Mouse (Mus musculus) ovary, postnatal 36 days (tissue): Measurements from ENCODE around the gene Mast2.

Experiments used
- DNase-seq: peaks from one replicate; pipeline ENCODE4 v3.0.0; 2022; ENCODE audit warnings: low spot score, mixed read lengths

Mast2 gene

GRCm38 (mm10) chr4:116464126-116464981 lies at the start of gene Mast2:
Gene Mast2 (minus strand): TSS chr4:116464183.
- peak; percentile 85 for DNase-seq

DNA sequence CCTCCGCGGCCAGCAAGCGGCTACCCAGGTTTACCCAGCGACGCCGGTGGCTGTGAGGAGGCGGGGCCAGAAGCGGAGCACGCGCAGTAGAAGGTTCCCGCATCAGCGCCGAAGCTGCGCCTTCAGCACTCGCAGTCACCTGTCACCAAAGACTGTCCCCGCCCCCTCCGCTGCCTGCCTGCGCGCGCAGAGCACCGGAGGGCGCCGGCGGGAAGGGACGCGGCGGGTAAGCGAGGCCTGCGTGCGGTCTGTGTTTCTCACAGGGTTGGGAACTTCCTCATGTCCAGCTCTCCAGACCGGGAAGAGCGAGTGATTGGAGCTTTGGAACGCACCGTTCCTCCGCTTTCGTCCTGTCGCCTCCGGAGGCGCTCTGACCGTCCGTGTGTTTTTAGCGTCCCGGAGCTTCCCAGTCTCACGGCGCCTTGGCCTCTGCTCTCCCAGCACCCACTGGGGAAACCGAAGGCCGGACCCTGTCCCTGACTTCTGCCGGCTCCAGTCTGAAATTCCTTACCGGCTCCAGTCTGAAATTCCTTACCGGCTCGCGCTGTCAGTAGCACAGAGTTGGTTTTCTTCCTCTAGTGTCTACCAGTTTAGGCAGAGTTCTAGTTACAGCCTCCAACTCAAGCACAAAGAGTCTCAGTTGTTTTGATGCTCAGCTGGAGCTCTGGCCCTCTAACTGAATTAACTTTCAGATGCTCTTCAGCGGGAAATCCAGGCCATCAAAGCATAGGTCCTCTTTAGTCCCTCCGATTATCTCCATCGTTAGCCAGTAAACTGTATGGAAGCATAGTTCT lies 43.6 kb upstream of the Mast2 start, which contains the start of gene Ipp:
Ipp (plus strand) TSS at position 125 of the 794 bp plus-strand sequence.
- peak; percentile 95 for DNase-seq

DNA sequence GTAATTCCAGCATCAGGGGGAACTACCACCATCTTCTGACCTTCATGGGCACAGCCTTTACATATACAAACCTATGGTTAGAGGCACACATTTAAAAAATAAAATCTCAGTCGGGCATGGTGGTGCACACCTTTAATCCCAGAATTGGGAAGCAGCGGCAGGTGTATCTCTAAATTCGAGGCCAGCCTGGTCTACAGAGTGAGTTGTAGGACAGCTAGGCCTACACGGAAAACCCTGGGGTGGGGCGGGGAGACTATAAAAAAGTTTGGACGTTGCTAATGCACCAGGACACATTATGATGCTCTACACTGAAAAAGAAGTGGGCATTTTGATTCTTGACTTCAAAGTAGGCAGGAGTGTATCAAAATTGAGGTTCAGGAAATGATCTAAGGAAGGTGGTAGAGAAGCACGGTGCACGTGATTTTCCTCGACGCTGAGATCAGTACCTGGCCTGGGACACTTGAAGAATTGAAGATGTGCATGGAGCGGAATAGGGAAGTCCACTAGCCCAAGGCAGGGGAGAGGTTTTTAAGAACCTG lies 43.0 kb upstream of the Mast2 start:
- no peak for DNase-seq

DNA sequence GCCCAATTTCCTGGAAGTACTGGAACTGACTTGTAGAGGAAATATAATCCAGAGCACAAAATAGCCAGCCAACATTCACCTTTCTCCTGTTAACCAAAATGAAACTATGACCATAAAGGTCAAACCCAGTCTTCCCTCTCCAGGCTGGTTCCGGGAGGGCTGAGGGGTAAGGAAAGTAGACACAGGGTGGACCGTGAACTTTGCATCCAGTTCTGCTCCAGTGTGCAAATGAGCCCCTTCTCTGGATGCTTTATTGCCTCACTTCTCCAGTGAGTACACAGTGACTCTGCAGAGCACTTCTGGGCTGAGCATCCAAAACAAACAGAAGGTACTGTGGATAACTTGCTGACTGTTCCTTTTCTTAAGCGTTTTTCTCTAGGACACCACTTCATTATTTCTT lies 36.0 kb upstream of the Mast2 start:
- no peak for DNase-seq

DNA sequence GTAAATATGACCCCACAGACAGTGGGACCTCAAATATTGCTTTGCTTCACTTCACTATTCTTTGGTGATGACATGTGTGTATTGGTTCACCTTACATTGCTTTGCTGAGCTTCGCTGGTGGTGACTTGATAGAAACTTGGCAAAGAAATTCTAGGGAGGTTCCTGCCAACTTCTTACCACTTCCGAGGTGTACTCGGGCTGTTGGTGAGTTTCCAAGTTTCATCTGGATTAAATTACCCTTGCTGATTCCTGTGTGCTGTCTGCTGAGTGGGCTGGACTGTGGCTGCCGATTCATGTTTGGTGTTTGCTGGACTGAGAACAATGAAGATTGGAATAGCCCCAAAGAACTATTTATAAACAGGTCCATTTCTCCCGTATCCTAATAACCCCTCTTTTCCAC lies 29.7 kb upstream of the Mast2 start:
- DNase-seq, result no peak

GRCm38 (mm10) chr4:116492460-116492859 lies 28.5 kb upstream of the Mast2 start:
- DNase-seq, result no peak

GRCm38 (mm10) chr4:116491886-116492285 lies 27.9 kb upstream of the Mast2 start:
- no peak for DNase-seq

DNA sequence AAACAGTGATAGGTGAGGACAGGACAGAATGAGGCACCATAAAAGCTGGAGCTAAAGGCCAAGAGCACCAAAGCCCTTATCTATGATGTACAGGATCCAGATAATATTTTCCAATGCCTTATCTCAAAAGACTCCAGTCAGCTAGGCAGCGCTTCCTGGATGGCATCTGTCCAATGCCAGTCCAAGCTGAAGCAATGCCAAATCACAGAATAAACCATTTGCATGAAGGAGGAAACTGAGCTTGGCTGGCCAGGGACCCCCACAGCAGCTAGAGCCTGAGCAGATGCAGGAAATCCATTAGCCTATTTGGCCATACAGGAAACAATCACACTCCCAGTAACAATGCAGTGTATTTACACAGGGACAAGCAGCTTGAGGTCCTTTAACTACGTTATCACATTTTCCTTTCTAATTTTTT lies 27.1 kb upstream of the Mast2 start:
- DNase-seq, result peak; percentile 47

DNA sequence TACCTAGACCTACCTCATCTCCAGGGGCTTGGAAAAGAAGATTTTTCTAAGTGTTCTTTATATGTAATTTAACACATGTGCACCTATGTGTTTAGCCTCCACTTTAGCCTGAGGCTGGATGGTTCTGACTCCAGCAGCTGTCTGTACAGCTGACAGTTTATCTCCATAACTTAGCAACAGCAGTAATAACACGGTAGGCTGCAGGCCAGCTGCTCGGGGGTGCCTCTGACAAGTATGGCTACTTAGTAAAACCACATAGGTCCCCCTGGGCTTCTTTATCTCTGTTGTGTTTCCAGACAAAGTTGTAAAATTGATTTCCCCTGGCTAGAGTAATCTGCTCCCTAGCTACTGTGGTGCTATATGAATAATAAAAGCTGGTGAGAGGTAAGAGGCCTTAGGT lies 19.5 kb upstream of the Mast2 start:
- no peak for DNase-seq

- no peak for DNase-seq
These were observed 17.3 kb upstream of the Mast2 start for GRCm38 (mm10) chr4:116481322-116481721.

DNA sequence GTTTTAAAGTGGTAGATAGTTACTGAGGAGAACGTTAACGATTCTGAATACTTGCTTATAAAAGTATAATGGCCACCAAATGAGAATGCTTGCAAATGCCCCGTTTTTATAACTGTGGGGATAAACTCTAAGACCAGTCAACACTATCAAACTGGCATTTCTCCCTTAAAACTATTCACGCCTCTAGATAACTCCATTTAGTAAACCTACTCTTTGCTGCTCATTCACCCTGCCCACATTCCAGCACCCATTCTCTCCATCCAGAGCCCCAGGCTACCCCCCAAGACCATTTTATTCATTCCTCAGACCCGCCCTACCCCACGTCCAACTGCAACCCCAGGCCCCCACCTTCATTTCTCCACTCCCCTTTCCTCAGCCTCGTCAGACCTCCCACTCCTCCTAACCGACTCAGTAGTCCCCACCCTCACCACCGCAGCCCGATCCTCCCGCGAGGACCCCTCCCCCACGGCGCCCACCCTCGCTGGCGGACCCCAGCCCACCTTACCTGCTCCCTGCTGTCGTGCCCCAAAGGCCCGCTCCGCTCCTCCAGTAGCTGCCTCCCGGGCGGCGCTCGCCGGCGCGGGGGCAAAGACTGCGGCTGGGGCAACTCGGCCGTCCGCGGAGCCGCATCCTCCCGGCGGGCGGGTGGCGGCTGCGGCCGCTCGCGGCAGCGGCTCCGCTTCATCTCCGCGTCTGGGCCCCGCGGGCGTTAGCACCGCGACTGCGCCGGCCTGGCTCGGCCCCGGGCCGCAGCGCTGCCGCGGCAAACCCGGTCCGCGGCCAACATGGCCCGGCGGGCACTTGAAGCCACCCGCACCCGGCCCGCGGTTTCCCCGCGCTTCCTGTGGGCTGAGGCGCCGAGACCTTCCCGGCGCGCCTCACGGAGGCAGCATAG lies 505 bp downstream of the Mast2 start:
- no peak for DNase-seq

DNA sequence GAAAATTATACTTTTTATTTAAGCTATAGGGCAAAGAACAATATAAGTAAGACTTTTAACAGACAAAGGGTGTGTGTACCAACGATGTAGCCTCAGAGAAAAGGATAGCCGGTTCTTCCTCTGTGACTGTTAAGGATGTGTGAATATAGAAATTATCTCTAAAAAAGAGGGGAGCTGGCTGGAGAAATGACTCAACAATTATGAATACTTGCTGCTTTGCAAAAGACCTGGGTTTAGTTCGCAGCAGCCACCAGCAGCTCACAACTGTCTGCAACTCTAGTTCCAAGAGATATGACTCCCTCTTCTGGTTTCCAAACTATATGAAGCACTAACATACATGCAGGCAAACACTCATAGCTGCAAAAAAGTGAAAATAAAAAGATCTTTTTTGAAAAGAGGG lies 2.0 kb downstream of the Mast2 start:
- no peak for DNase-seq

GRCm38 (mm10) chr4:116451553-116451952 lies 12.4 kb downstream of the Mast2 start:
- no peak for DNase-seq

- DNase-seq, result no peak
These were observed 14.0 kb downstream of the Mast2 start for GRCm38 (mm10) chr4:116449951-116450350.

GRCm38 (mm10) chr4:116448673-116449072 lies 15.3 kb downstream of the Mast2 start:
- DNase-seq, result peak; percentile 51

- no peak for DNase-seq
These were observed 24.6 kb downstream of the Mast2 start for GRCm38 (mm10) chr4:116439383-116439782.

GRCm38 (mm10) chr4:116438561-116438960 lies 25.4 kb downstream of the Mast2 start:
- no peak for DNase-seq

- no peak for DNase-seq
These were observed 28.4 kb downstream of the Mast2 start for GRCm38 (mm10) chr4:116435626-116436025.

DNA sequence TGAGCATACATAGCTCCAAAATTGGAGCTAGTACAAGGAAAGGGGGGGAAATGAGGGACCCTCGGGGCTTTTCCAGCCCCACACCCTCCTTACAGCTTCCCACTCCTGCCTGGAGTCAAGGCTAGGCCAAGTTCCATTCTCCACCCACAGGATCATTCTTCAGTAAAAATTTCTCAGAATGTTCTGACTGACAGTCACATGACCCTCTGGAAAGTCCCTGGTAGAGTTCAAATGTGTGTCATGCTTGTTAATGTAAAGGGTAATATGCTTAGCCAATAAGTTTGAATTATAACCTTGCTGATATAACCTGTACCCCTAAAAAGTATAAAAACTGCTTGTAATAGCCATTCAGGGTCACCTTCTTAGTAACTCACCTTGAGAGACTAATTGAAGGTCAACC lies 41.8 kb downstream of the Mast2 start:
- no peak for DNase-seq

DNA sequence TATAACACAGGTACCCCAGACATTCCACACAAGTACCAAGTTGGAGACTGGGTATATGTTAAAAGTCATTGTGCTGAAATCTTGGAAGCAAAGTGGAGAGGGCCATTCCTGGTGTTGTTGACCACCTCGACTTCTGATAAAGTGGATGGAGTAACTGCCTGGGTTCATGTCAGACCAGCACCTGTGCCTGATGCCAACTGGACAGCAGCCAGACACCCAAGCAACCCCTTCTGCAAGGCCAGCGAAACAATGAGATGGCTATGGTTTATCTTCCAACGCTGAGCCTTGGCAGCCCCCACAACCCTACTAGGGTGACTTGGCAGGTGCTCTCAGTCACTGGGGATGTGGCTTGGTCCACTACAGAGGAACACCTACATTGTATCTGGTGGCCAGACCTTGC lies 42.8 kb downstream of the Mast2 start:
- no peak for DNase-seq

GRCm38 (mm10) chr4:116412993-116413392 lies 51.0 kb downstream of the Mast2 start:
- DNase-seq, result no peak

DNA sequence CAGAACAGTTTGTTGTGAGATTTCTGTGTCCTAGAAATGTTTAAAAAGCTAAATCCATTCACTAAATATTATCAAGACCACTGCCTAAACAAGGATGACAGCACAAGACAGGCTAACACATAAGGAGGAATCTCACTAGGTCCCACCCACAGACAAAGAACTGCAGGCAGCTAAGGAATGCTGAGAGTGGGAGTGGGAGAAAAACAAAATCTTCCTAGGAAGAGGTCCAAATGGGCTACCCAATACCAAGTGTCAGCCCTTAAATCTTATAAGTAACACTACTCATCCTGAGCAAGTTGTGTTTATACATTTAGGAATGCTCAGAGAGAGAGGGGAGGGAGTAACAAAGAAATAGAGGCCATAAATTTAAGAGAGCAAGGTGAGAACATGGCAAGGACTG lies 52.6 kb downstream of the Mast2 start:
- no peak for DNase-seq
